Mouse (Mus musculus): ENCODE results near the gene Sass6.
"Not testable (repeated sequence)": the region's sequence is repeated elsewhere in the genome, so short reads cannot be mapped to it uniquely, and the experiment has no call there.

Gene Sass6

GRCm38 (mm10) chr3:116634091-116634490 is 39.3 kb downstream of the Sass6 start:
- no peak for DNase-seq

GRCm38 (mm10) chr3:116634853-116635252 is 40.1 kb downstream of the Sass6 start:
- DNase-seq: no peak

GRCm38 (mm10) chr3:116635799-116636198 is 41.0 kb downstream of the Sass6 start:
- DNase-seq: no peak

- DNase-seq: peak in 1 of 2 experiments; percentile 10
Measured at GRCm38 (mm10) chr3:116637693-116638476, 43.1 kb downstream of the Sass6 start.

GRCm38 (mm10) chr3:116638572-116638971 is 43.8 kb downstream of the Sass6 start:
- DNase-seq: no peak

GRCm38 (mm10) chr3:116640024-116640423 is 45.2 kb downstream of the Sass6 start:
- no peak for DNase-seq

GRCm38 (mm10) chr3:116641811-116642371 is 47.1 kb downstream of the Sass6 start:
- DNase-seq: no peak

GRCm38 (mm10) chr3:116642373-116642772 is 47.6 kb downstream of the Sass6 start:
- no peak for DNase-seq

- no peak for DNase-seq
Measured at GRCm38 (mm10) chr3:116646387-116646786, 51.6 kb downstream of the Sass6 start.

- no peak for DNase-seq
Measured at GRCm38 (mm10) chr3:116648805-116649204, 54.0 kb downstream of the Sass6 start.

GRCm38 (mm10) chr3:116650698-116651097 is 55.9 kb downstream of the Sass6 start:
- DNase-seq: no peak

GRCm38 (mm10) chr3:116652033-116652446 is 57.3 kb downstream of the Sass6 start:
- DNase-seq: no peak

- DNase-seq: no peak
Measured at GRCm38 (mm10) chr3:116653278-116653945, 58.6 kb downstream of the Sass6 start.

- not testable (repeated sequence) for DNase-seq
Measured at GRCm38 (mm10) chr3:116654051-116654450, 59.3 kb downstream of the Sass6 start.

GRCm38 (mm10) chr3:116656184-116656965 is 61.6 kb downstream of the Sass6 start:
- DNase-seq: no peak

GRCm38 (mm10) chr3:116658928-116659565 is 64.3 kb downstream of the Sass6 start:
- peak; percentile 25 to 30 for DNase-seq

- no peak for DNase-seq
Measured at GRCm38 (mm10) chr3:116659856-116660430, 65.2 kb downstream of the Sass6 start.

GRCm38 (mm10) chr3:116661288-116661869 is 66.6 kb downstream of the Sass6 start:
- no peak for DNase-seq

- peak in 1 of 2 experiments; percentile 12 for DNase-seq
Measured at GRCm38 (mm10) chr3:116661870-116662414, 67.2 kb downstream of the Sass6 start.

GRCm38 (mm10) chr3:116662463-116662863 is 67.7 kb downstream of the Sass6 start, which contains the start of gene Mfsd14a:
Gene Mfsd14a, minus strand, starts transcription at chr3:116662677.
- DNase-seq: peak; percentile 99 to 100

- DNase-seq: not testable (repeated sequence)
Measured at GRCm38 (mm10) chr3:116664281-116664680, 69.5 kb downstream of the Sass6 start.

Measured in kidney, postnatal 36 days (tissue).